Mouse (Mus musculus) forebrain, embryonic 14.5 days (tissue): Measurements from ENCODE around the gene Rrn3. TPM values are rescaled to one million over a fixed set of nuclear protein-coding genes. Genes with fewer than 3 reads are reported as not detected.

ENCODE experiments used
- ATAC-seq: fragments of 200-750 bp; cut with Nextera tagmentation; 2 replicates; pipeline ENCODE4 v1.8.0; 2017; ENCODE audit warnings: mild to moderate bottlenecking, moderate library complexity
- DNase-seq: peaks from one replicate; pipeline ENCODE4 v3.0.0-alpha.2; 2015; ENCODE audit warnings: low spot score
- H3K27ac ChIP-seq: fragments of 300-500 bp; sonication (generic); 2 replicates; pipeline ENCODE4 v1.5.1; 2014; ENCODE audit warnings: low read depth, mild to moderate bottlenecking, control low read depth, low read length, moderate library complexity
- H3K27me3 ChIP-seq: fragments of 300-500 bp; sonication (generic); replicated peaks from 2 replicates; pipeline ENCODE4 v1.6.1; 2014; ENCODE audit warnings: low read length, control low read depth, mixed read lengths; ENCODE audit not compliant: control insufficient read depth, insufficient read depth
- H3K36me3 ChIP-seq: fragments of 300-500 bp; sonication (generic); 2 replicates; pipeline ENCODE4 v1.6.1; 2014; ENCODE audit warnings: low read length, control low read depth; ENCODE audit not compliant: control insufficient read depth, insufficient read depth
- H3K4me1 ChIP-seq: fragments of 300-500 bp; sonication (generic); 2 replicates; pipeline ENCODE4 v1.6.1; 2014; ENCODE audit warnings: antibody characterized with exemption, low read length, control low read depth; ENCODE audit not compliant: control insufficient read depth, insufficient read depth
- H3K4me2 ChIP-seq: fragments of 300-500 bp; sonication (generic); 2 replicates; pipeline ENCODE4 v1.6.1; 2014; ENCODE audit warnings: mild to moderate bottlenecking, control low read depth, low read length
- H3K4me3 ChIP-seq: fragments of 300-500 bp; sonication (generic); 2 replicates; pipeline ENCODE4 v1.5.1; 2014; ENCODE audit warnings: low read depth, low read length, control low read depth
- H3K9ac ChIP-seq: fragments of 300-500 bp; sonication (generic); 2 replicates; pipeline ENCODE4 v1.6.1; 2014; ENCODE audit warnings: mild to moderate bottlenecking, low read length, control low read depth, moderate library complexity
- H3K9me3 ChIP-seq: fragments of 300-500 bp; sonication (generic); replicated peaks from 2 replicates; pipeline ENCODE4 v1.6.1; 2016; ENCODE audit warnings: low read length, control low read depth, mixed read lengths; ENCODE audit not compliant: control insufficient read depth
- WGBS: fragments of 180-500 bp; shearing (Covaris S2); extraction: QIAGEN DNeasy Blood & Tissue Kit; methylation state at CpG from one replicate; pipeline ENCODE4 v1.1.7; 2014; 5-methylcytosine and 5-hydroxymethylcytosine counted together
- polyA plus RNA-seq: library from polyadenylated mRNA; unstranded; fragments of >200 nt; fragmentation: Nextera tagmentation; extraction: Ambion mirVana; gene quantifications from 2 replicates; pipeline ENCODE4 v1.2.1, GENCODE M21; 2014

Rrn3 gene
- polyA plus RNA-seq, 1 experiment from 2014 or later: 70.7 TPM

- Histone ChIP-seq H3K9me3 (no peaks in the 10 kb centered on the region), H3K4me3 (no peak overlapping the region), H3K27ac (no peak overlapping the region), H3K9ac (no peak overlapping the region), H3K27me3 (no peaks in the 10 kb centered on the region), H3K4me2 (no peak overlapping the region), H3K36me3 (peaks cover 83% of the 10 kb centered on the region), H3K4me1 (no peaks in the 10 kb centered on the region)
- DNase-seq (no peak), ATAC-seq (no peak)
- WGBS: 80% methylated on average over 5 of the region's 5 CpGs
These were observed 24.2 kb downstream of the Rrn3 start for GRCm38 (mm10) chr16:13804666-13805065.

DNA sequence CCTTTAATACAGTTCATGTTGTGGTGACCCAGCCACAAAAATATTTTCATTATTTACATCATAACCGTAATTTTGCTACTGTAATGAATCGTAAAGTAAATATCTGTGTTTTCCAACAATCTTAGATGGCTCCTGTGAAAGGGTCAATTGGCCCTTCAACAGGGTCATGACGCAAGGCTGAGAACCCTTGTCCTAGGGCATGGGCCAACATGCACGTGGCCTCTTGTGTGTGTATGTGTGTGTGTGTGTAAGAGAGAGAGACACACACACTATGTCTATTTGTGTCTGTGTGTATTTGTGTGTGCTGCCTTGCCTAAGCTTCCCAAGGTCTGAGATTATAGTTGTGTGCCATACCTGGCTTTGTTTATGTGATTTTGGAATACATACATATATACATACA lies 27.1 kb downstream of the Rrn3 start:
- H3K27ac ChIP-seq: no peak overlapping the region
- peaks cover 95% of the 10 kb centered on the region for H3K36me3 ChIP-seq
- no peaks in the 10 kb centered on the region for H3K27me3 ChIP-seq
- WGBS: 98% methylated on average over 4 of the region's 4 CpGs
- H3K4me1 ChIP-seq: no peaks in the 10 kb centered on the region
- no peak overlapping the region for H3K9ac ChIP-seq
- no peak overlapping the region for H3K4me3 ChIP-seq
- no peaks in the 10 kb centered on the region for H3K9me3 ChIP-seq
- H3K4me2 ChIP-seq: no peak overlapping the region
- no peak for DNase-seq
- no peak for ATAC-seq

- no peak for DNase-seq
- H3K36me3 ChIP-seq: peaks cover 98% of the 10 kb centered on the region
- H3K9ac ChIP-seq: no peak overlapping the region
- no peaks in the 10 kb centered on the region for H3K9me3 ChIP-seq
- no peak overlapping the region for H3K27ac ChIP-seq
- ATAC-seq: no peak
- WGBS: 93% methylated on average over 7 of the region's 7 CpGs
- H3K4me3 ChIP-seq: no peak overlapping the region
- H3K4me2 ChIP-seq: no peak overlapping the region
- no peaks in the 10 kb centered on the region for H3K27me3 ChIP-seq
- H3K4me1 ChIP-seq: no peaks in the 10 kb centered on the region
These were observed 27.9 kb downstream of the Rrn3 start for GRCm38 (mm10) chr16:13808410-13808809.

DNA sequence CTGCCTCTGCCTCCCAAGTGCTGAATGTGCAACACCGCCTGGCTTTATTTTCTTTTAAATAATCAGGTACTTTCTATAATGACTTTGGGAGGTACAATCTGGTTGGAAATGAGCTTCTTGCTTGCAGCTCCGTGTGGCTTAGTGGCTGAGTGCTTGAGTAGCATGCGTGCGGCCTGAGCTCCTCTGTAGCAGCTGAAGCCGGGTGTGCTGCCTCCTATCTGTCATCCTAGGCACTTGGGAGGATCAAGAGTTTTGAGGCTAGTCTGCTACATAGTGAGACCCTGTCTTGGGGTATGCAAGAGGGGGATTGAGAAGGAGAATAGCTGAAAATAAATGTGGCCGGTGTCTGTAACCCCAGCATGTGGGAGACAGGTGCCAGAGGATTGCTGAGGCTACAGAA lies 31.6 kb downstream of the Rrn3 start:
- DNase-seq (no peak), ATAC-seq (no peak)
- H3K36me3 ChIP-seq: peaks cover 89% of the 10 kb centered on the region
- no peak overlapping the region for H3K27ac ChIP-seq
- H3K27me3 ChIP-seq: no peaks in the 10 kb centered on the region
- H3K9ac ChIP-seq: no peak overlapping the region
- no peaks in the 10 kb centered on the region for H3K9me3 ChIP-seq
- WGBS: 90% methylated on average over 6 of the region's 6 CpGs
- H3K4me1 ChIP-seq: no peaks in the 10 kb centered on the region
- no peak overlapping the region for H3K4me3 ChIP-seq
- H3K4me2 ChIP-seq: no peak overlapping the region

DNA sequence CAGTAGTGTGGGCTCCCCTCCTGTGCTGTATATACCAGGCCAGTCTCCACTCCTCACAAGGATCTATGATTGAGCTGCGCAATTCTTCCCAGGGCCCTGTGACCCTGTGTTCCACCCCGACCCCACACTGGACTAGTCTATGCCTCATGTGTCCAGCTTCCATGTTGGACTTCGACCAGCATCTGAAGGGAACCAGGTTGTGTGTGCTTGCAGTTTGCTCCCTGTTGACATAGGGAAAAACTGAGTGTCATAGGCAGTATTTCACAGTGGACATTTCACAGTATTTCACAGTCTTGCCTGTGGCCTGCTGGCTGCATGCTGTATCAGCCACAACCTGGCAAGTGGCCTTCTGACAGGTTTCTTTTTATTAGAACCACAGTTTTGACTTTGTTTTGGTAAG lies 32.7 kb downstream of the Rrn3 start:
- no peaks in the 10 kb centered on the region for H3K9me3 ChIP-seq
- no peak for ATAC-seq
- H3K4me3 ChIP-seq: no peak overlapping the region
- no peak overlapping the region for H3K27ac ChIP-seq
- H3K36me3 ChIP-seq: peaks cover 80% of the 10 kb centered on the region
- H3K9ac ChIP-seq: no peak overlapping the region
- DNase-seq: no peak
- WGBS: 100% methylated on average over 3 of the region's 3 CpGs
- no peak overlapping the region for H3K4me2 ChIP-seq
- no peaks in the 10 kb centered on the region for H3K4me1 ChIP-seq
- H3K27me3 ChIP-seq: no peaks in the 10 kb centered on the region

GRCm38 (mm10) chr16:13818560-13819393 lies 38.3 kb downstream of the Rrn3 start, which contains the start of gene Ntan1:
Ntan1 (plus strand) TSS chr16:13818845.
- peaks cover 24% of the 10 kb centered on the region for H3K36me3 ChIP-seq
- H3K9ac ChIP-seq: peak within 1 kb of the TSS; percentile 91
- no peaks in the 10 kb centered on the region for H3K27me3 ChIP-seq
- H3K9me3 ChIP-seq: no peaks in the 10 kb centered on the region
- WGBS: 0% methylated on average over 53 of the region's 58 CpGs
- peak within 1 kb of the TSS; percentile 73 for H3K4me2 ChIP-seq
- peak within 1 kb of the TSS; percentile 81 for H3K4me3 ChIP-seq
- DNase-seq (peak; percentile 97), ATAC-seq (peak; percentile 96)
- peak within 1 kb of the TSS; percentile 95 for H3K27ac ChIP-seq
- H3K4me1 ChIP-seq: peaks cover 8% of the 10 kb centered on the region

GRCm38 (mm10) chr16:13819394-13819743 lies 38.9 kb downstream of the Rrn3 start:
- H3K36me3 ChIP-seq: peaks cover 19% of the 10 kb centered on the region
- peak overlapping the region; percentile 91 for H3K9ac ChIP-seq
- ATAC-seq (no peak; the same call in 1 of the 2 replicates), DNase-seq (no peak)
- H3K4me1 ChIP-seq: peaks cover 8% of the 10 kb centered on the region
- peak overlapping the region; percentile 73 for H3K4me2 ChIP-seq
- no peaks in the 10 kb centered on the region for H3K9me3 ChIP-seq
- 0% methylated on average over 36 of the region's 36 CpGs for WGBS
- H3K4me3 ChIP-seq: peak overlapping the region; percentile 81
- peak overlapping the region; percentile 95 for H3K27ac ChIP-seq
- H3K27me3 ChIP-seq: no peaks in the 10 kb centered on the region

DNA sequence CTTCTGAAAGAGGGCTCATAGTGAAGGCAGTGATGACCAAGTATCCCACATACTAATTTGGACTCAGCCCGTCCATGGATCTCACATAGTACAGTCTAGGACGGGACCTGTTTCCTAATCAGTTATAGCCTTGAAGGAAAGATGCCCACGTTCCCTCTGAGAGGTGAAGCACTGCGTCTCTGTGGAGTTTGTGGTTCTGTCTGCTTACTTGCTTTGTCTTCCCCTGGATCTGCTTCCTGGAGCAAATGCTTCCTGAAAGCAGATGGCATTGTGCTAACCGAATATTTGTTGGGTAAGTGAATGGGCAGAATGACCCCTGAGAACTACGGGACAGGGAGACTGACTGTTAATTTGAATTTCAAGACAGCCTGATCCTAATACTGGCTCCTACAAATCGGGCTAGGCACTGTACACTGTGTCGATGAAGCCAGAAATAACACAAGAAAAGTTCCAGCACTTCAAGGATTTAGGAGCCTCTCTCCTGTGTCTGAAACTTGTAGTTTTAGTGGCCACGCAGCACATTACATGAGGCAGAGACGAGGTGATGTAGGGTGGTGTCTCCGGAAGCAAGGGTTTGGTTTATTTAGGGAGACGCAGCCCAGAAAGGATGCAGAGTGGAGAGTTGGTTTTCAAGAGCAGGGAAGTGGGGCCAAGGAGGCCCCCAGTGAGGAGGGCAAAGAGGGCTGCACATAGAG lies 39.4 kb downstream of the Rrn3 start:
- H3K4me2 ChIP-seq: peak overlapping the region; percentile 73
- peak overlapping the region; percentile 91 for H3K9ac ChIP-seq
- peak; percentile 36 for DNase-seq
- 42% methylated on average over 12 of the region's 12 CpGs for WGBS
- no peaks in the 10 kb centered on the region for H3K27me3 ChIP-seq
- peaks cover 13% of the 10 kb centered on the region for H3K36me3 ChIP-seq
- H3K4me3 ChIP-seq: peak overlapping the region; percentile 81
- H3K4me1 ChIP-seq: peaks cover 8% of the 10 kb centered on the region
- ATAC-seq: no peak; the same call in 1 of the 2 replicates
- no peaks in the 10 kb centered on the region for H3K9me3 ChIP-seq
- peak overlapping the region; percentile 95 for H3K27ac ChIP-seq

- Histone ChIP-seq H3K27ac (no peak overlapping the region), H3K9ac (no peak overlapping the region), H3K27me3 (no peaks in the 10 kb centered on the region), H3K9me3 (no peaks in the 10 kb centered on the region), H3K4me3 (no peak overlapping the region), H3K4me2 (peak overlapping the region; percentile 73; the same call in 1 of the 2 replicates), H3K36me3 (peaks cover 5% of the 10 kb centered on the region; the same call in 1 of the 2 replicates), H3K4me1 (peaks cover 8% of the 10 kb centered on the region)
- DNase-seq (no peak), ATAC-seq (no peak)
- 91% methylated on average over 5 of the region's 5 CpGs for WGBS
These were observed 40.3 kb downstream of the Rrn3 start for GRCm38 (mm10) chr16:13820771-13821170.
